Comparison of ENCODE assay signal across 29 mouse cellular contexts in the genomic region with DNA sequence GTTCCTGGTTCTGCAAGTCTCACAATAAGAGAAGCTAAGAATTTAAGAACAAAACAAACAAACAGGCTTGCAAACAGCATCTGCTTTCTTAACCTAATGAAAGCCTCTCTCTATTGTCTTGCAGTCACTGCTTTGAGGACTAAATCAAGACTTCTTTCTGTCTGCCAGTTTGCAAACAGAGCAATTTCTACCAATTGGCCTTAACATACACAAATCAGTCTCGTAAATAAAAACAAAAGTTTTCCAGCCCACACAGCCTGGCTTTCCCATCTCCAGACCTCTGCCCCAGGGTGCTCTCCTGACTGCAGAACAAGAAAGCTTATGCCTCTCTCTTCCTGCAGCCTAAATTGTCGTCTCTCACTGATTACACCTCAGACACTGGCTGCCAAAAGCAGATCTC.
DNase-seq lines count a peak whose midpoint lies in the region; ATAC-seq and TF ChIP-seq lines count a peak whose summit lies in the region.
"Had no signal": no experiment of that assay in that cellular context is flagged by ENCODE, and none has a peak within 500 bp of the region (broad histone marks: within the 10 kb centered on the region; RNA-seq: fewer than 3 reads in every experiment).

No protein-coding gene starts in this region.

- no peak overlapping the region for H3K4me3 ChIP-seq in embryonic facial prominence, embryonic 12.5 days
- no peak overlapping the region for H3K4me3 ChIP-seq in embryonic facial prominence, embryonic 10.5 days
- no peak overlapping the region for H3K4me3 ChIP-seq in embryonic facial prominence, embryonic 13.5 days
- H3K4me3 ChIP-seq in limb, embryonic 10.5 days = no peak overlapping the region
- H3K4me3 ChIP-seq in kidney, embryonic 15.5 days (replicated peaks) = no peak overlapping the region
- H3K4me3 ChIP-seq in cerebellum, adult 2 months (replicated peaks; ENCODE audit: insufficient read depth, low read depth, low read length) = no peak overlapping the region
- H3K4me3 ChIP-seq: forebrain, embryonic 10.5 days; gastrocnemius, adult 2 months; heart, embryonic 12.5 days; heart, embryonic 15.5 days; hindbrain, embryonic 10.5 days; hindbrain, embryonic 13.5 days; intestine, embryonic 15.5 days had no signal

- no peaks in the 10 kb centered on the region for H3K9me3 ChIP-seq in embryonic facial prominence, embryonic 12.5 days
- 0 out of 2 replicates have a peak, but pooled peaks cover 4% of the 10 kb centered on the region for H3K9me3 ChIP-seq in embryonic facial prominence, embryonic 10.5 days
- no peaks in the 10 kb centered on the region for H3K9me3 ChIP-seq in embryonic facial prominence, embryonic 13.5 days
- H3K9me3 ChIP-seq in limb, embryonic 10.5 days (replicated peaks) = no peaks in the 10 kb centered on the region
- no peaks in the 10 kb centered on the region for H3K9me3 ChIP-seq in kidney, embryonic 15.5 days (replicated peaks)
- H3K9me3 ChIP-seq: heart, embryonic 12.5 days; heart, embryonic 15.5 days; intestine, embryonic 15.5 days had no signal

- 0 out of 2 replicates have a peak overlapping the region, but pooled peaks have one; percentile 67 for H3K27ac ChIP-seq in embryonic facial prominence, embryonic 12.5 days
- no peak overlapping the region for H3K27ac ChIP-seq in embryonic facial prominence, embryonic 10.5 days (replicated peaks)
- peak overlapping the region; percentile 65 for H3K27ac ChIP-seq in embryonic facial prominence, embryonic 13.5 days
- peak overlapping the region; percentile 27; the same call in 1 of the 2 replicates for H3K27ac ChIP-seq in limb, embryonic 10.5 days
- H3K27ac ChIP-seq in kidney, embryonic 15.5 days = no peak overlapping the region
- no peak overlapping the region for H3K27ac ChIP-seq in cerebellum, adult 2 months (ENCODE audit: insufficient read depth, low read length)
- H3K27ac ChIP-seq: forebrain, embryonic 10.5 days; gastrocnemius, adult 2 months; heart, embryonic 15.5 days; hindbrain, embryonic 10.5 days; hindbrain, embryonic 13.5 days; intestine, embryonic 15.5 days had no signal

- H3K9ac ChIP-seq in embryonic facial prominence, embryonic 12.5 days = no peak overlapping the region
- H3K9ac ChIP-seq in embryonic facial prominence, embryonic 13.5 days = no peak overlapping the region
- no peak overlapping the region for H3K9ac ChIP-seq in kidney, embryonic 15.5 days
- H3K9ac ChIP-seq: forebrain, postnatal 0 days; heart, embryonic 12.5 days; heart, embryonic 15.5 days; hindbrain, embryonic 13.5 days; intestine, embryonic 15.5 days had no signal

- WGBS in embryonic facial prominence, embryonic 12.5 days = 13% methylated on average over 2 of the region's 2 CpGs
- 10% methylated on average over 2 of the region's 2 CpGs for WGBS in embryonic facial prominence, embryonic 10.5 days
- WGBS in embryonic facial prominence, embryonic 13.5 days = 8% methylated on average over 2 of the region's 2 CpGs
- WGBS in limb, embryonic 10.5 days = 14% methylated on average over 2 of the region's 2 CpGs
- 30% methylated on average over 2 of the region's 2 CpGs for WGBS in kidney, embryonic 15.5 days
- 21% methylated on average over 2 of the region's 2 CpGs for WGBS in cerebellum, adult 2 months

- H3K4me1 ChIP-seq in embryonic facial prominence, embryonic 12.5 days = peaks cover 31% of the 10 kb centered on the region
- H3K4me1 ChIP-seq in embryonic facial prominence, embryonic 10.5 days = peaks cover 48% of the 10 kb centered on the region
- H3K4me1 ChIP-seq in embryonic facial prominence, embryonic 13.5 days = peaks cover 44% of the 10 kb centered on the region
- peaks cover 48% of the 10 kb centered on the region for H3K4me1 ChIP-seq in limb, embryonic 10.5 days
- H3K4me1 ChIP-seq in kidney, embryonic 15.5 days = peaks cover 8% of the 10 kb centered on the region; the same call in 1 of the 2 replicates
- no peaks in the 10 kb centered on the region for H3K4me1 ChIP-seq in cerebellum, adult 2 months (ENCODE audit: control insufficient read depth, insufficient read depth, low read length)
- H3K4me1 ChIP-seq: heart, embryonic 12.5 days; heart, embryonic 15.5 days; intestine, embryonic 15.5 days had no signal

- peaks cover 29% of the 10 kb centered on the region for H3K27me3 ChIP-seq in embryonic facial prominence, embryonic 12.5 days
- peaks cover 65% of the 10 kb centered on the region for H3K27me3 ChIP-seq in embryonic facial prominence, embryonic 10.5 days (replicated peaks; ENCODE audit: low read depth, poor library complexity, severe bottlenecking)
- H3K27me3 ChIP-seq in embryonic facial prominence, embryonic 13.5 days = peaks cover 14% of the 10 kb centered on the region
- peaks cover 76% of the 10 kb centered on the region for H3K27me3 ChIP-seq in limb, embryonic 10.5 days (ENCODE audit: low read depth, poor library complexity, severe bottlenecking)
- peaks cover 48% of the 10 kb centered on the region for H3K27me3 ChIP-seq in kidney, embryonic 15.5 days
- no peaks in the 10 kb centered on the region; the same call in 1 of the 2 replicates for H3K27me3 ChIP-seq in cerebellum, adult 2 months (ENCODE audit: control insufficient read depth, insufficient read depth, low read length)
- H3K27me3 ChIP-seq: Patski had no signal

- TF ChIP-seq CTCF in cerebellum, adult 2 months (IDR thresholded peaks at IDR 0.05; ENCODE audit: borderline replicate concordance, insufficient read depth, low read depth, low read length) = no peak

- TF ChIP-seq POLR2A in cerebellum, adult 2 months (IDR thresholded peaks at IDR 0.05; ENCODE audit: borderline replicate concordance, insufficient read depth, low read length) = no peak

- no peak for ATAC-seq in embryonic facial prominence, embryonic 12.5 days (ENCODE audit: insufficient number of reproducible peaks, insufficient read depth, low FRiP score, low TSS enrichment)
- ATAC-seq in embryonic facial prominence, embryonic 13.5 days (ENCODE audit: insufficient number of reproducible peaks, insufficient read depth, low FRiP score, low TSS enrichment, low read depth) = no peak
- ATAC-seq in kidney, embryonic 15.5 days (replicated peaks; ENCODE audit: low FRiP score) = no peak
- ATAC-seq: activated CD4-positive, CD25-positive, alpha-beta regulatory T cell, adult 4 months; forebrain, embryonic 14.5 days; forebrain, postnatal 0 days; hindbrain, embryonic 16.5 days; intestine, embryonic 15.5 days; Patski had no signal

- H3K4me2 ChIP-seq in embryonic facial prominence, embryonic 12.5 days (replicated peaks) = no peak overlapping the region
- H3K4me2 ChIP-seq in embryonic facial prominence, embryonic 13.5 days = no peak overlapping the region
- H3K4me2 ChIP-seq in kidney, embryonic 15.5 days = no peak overlapping the region
- H3K4me2 ChIP-seq: heart, embryonic 12.5 days; heart, embryonic 15.5 days; hindbrain, embryonic 13.5 days; intestine, embryonic 15.5 days had no signal

- no peak for DNase-seq in embryonic facial prominence, embryonic 10.5 days (ENCODE audit: low spot score)
- DNase-seq in ES-CJ7 (ENCODE audit: low read depth, low spot score) = peak; percentile 28
- DNase-seq in limb, embryonic 10.5 days (ENCODE audit: low spot score) = no peak
- DNase-seq in cerebellum, adult 2 months = no peak
- DNase-seq: adrenal gland, postnatal 10 days; adrenal gland, postnatal 36 days; cerebellum, adult 18-20 months; cerebellum, adult 9-11 months; cerebellum, postnatal 25 days; forebrain, postnatal 0 days; gastrocnemius, adult 2 months; gastrocnemius, postnatal 14 days; heart, adult 11 months; heart, postnatal 10 days; heart, postnatal 36 days had no signal

- no peaks in the 10 kb centered on the region for H3K36me3 ChIP-seq in embryonic facial prominence, embryonic 12.5 days
- no peaks in the 10 kb centered on the region for H3K36me3 ChIP-seq in embryonic facial prominence, embryonic 10.5 days (replicated peaks)
- no peaks in the 10 kb centered on the region for H3K36me3 ChIP-seq in embryonic facial prominence, embryonic 13.5 days
- H3K36me3 ChIP-seq in limb, embryonic 10.5 days = no peaks in the 10 kb centered on the region
- H3K36me3 ChIP-seq in kidney, embryonic 15.5 days = no peaks in the 10 kb centered on the region
- H3K36me3 ChIP-seq: forebrain, embryonic 10.5 days; G1E; heart, embryonic 12.5 days; heart, embryonic 15.5 days; hindbrain, embryonic 10.5 days; intestine, embryonic 15.5 days had no signal

Comparison
In these comparisons a context has a peak if more than half of its experiments do, and no peak if none do; other contexts are left out.
1. H3K27ac ChIP-seq: peak in embryonic facial prominence, embryonic 12.5 days (single experiment), embryonic facial prominence, embryonic 13.5 days (single experiment) and limb, embryonic 10.5 days (single experiment); none in embryonic facial prominence, embryonic 10.5 days (single experiment), kidney, embryonic 15.5 days (single experiment) and cerebellum, adult 2 months (single experiment).